Mouse (Mus musculus) liver, embryonic 14.5 days (tissue): ENCODE measurements around the gene Fars2. TPM values are rescaled to one million over a fixed set of nuclear protein-coding genes. Genes with fewer than 3 reads are reported as not detected.

Experiments used
- ATAC-seq: fragments of 200-750 bp; cut with Nextera tagmentation; 2 replicates; pipeline ENCODE4 v1.8.0; 2017; ENCODE audit warnings: moderate number of reproducible peaks, mild to moderate bottlenecking, moderate library complexity; ENCODE audit not compliant: insufficient read depth
- DNase-seq, 3 experiments: peaks; one replicate each; pipeline ENCODE4 v3.0.0-alpha.2; 2012 to 2013; ENCODE audit warnings: low read depth in 3 of 3, low spot score in 3 of 3
- H3K27ac ChIP-seq: fragments of 300-500 bp; sonication (generic); 2 replicates; pipeline ENCODE4 v1.5.1; 2014; ENCODE audit warnings: moderate library complexity, mild to moderate bottlenecking, control low read depth, inconsistent platforms
- H3K27me3 ChIP-seq: fragments of 300-500 bp; sonication (generic); 2 replicates; pipeline ENCODE4 v1.6.1; 2014; ENCODE audit warnings: mild to moderate bottlenecking, low read length, moderate library complexity; ENCODE audit not compliant: control insufficient read depth, insufficient read depth
- H3K36me3 ChIP-seq: fragments of 300-500 bp; sonication (generic); replicated peaks from 2 replicates; pipeline ENCODE4 v1.6.1; 2014; ENCODE audit warnings: low read depth; ENCODE audit not compliant: control insufficient read depth, insufficient read depth
- H3K4me1 ChIP-seq, 2 experiments: fragments of 200-500 bp in 1 of 2; fragments of 300-500 bp in 1 of 2; sonication (generic) in 1 of 2; replicated peaks; 2 replicates each; pipeline ENCODE4 v1.6.1; 2012 to 2014; ENCODE audit warnings: antibody characterized with exemption in 1 of 2, inconsistent platforms in 1 of 2, low read length in 1 of 2; ENCODE audit not compliant: control insufficient read depth in 2 of 2, insufficient read depth in 2 of 2
- H3K4me2 ChIP-seq: fragments of 300-500 bp; sonication (generic); 2 replicates; pipeline ENCODE4 v1.6.1; 2014; ENCODE audit warnings: low read depth, mild to moderate bottlenecking, control low read depth, moderate library complexity
- H3K4me3 ChIP-seq, 2 experiments: fragments of 200-500 bp in 1 of 2; fragments of 300-500 bp in 1 of 2; sonication (generic) in 1 of 2; 2 replicates each; pipeline ENCODE4 v1.5.1; 2012 to 2014; ENCODE audit warnings: low read depth in 2 of 2, low read length in 2 of 2, mild to moderate bottlenecking in 2 of 2, control low read depth in 1 of 2, inconsistent platforms in 1 of 2, moderate library complexity in 1 of 2; ENCODE audit not compliant: insufficient read depth in 1 of 2
- H3K9ac ChIP-seq: fragments of 300-500 bp; sonication (generic); replicated peaks from 2 replicates; pipeline ENCODE4 v1.6.1; 2014; ENCODE audit warnings: mild to moderate bottlenecking, control low read depth, moderate library complexity
- H3K9me3 ChIP-seq: fragments of 300-500 bp; sonication (generic); 2 replicates; pipeline ENCODE4 v1.6.1; 2016; ENCODE audit warnings: low read length, mixed read lengths; ENCODE audit not compliant: control insufficient read depth
- CTCF ChIP-seq: IDR thresholded peaks from 2 replicates; pipeline ENCODE4 v1.5.1; 2016; ENCODE audit warnings: antibody characterized with exemption, low read depth, control low read depth
- EP300 ChIP-seq: IDR thresholded peaks from 2 replicates; pipeline ENCODE4 v1.6.1; 2016; ENCODE audit warnings: antibody characterized with exemption, low read depth
- WGBS: fragments of 180-500 bp; shearing (Covaris S2); extraction: QIAGEN DNeasy Blood & Tissue Kit; methylation state at CpG from one replicate; pipeline ENCODE4 v1.1.7; 2014; ENCODE audit not compliant: insufficient replicate concordance; 5-methylcytosine and 5-hydroxymethylcytosine counted together
- polyA plus RNA-seq, 2 experiments: library from polyadenylated mRNA; depleted of rRNA in 1 of 2; stranded (reverse) in 1 of 2; unstranded in 1 of 2; fragments of >200 nt; fragmentation: Nextera tagmentation in 1 of 2; extraction: Ambion mirVana in 1 of 2; gene quantifications; 2 replicates each; pipeline versions ENCODE4 v1.2.1 to v1.2.3; 2012 to 2014

The Fars2 gene
- polyA plus RNA-seq, 2 experiments: 18.8 to 23.0 TPM

GRCm38 (mm10) chr13:36714101-36714500 is 596.9 kb downstream of the Fars2 start:
- 47% methylated on average over 2 of the region's 2 CpGs for WGBS
- Histone ChIP-seq H3K4me2 (no peak overlapping the region), H3K9ac (no peak overlapping the region), H3K27me3 (no peaks in the 10 kb centered on the region), H3K4me3 (no peak overlapping the region), H3K27ac (no peak overlapping the region), H3K4me1 (0 out of 4 replicates have a peak, but pooled peaks cover 0 to 2% of the 10 kb centered on the region in 2 experiments), H3K36me3 (no peaks in the 10 kb centered on the region), H3K9me3 (no peaks in the 10 kb centered on the region)
- ATAC-seq (no peak), DNase-seq (no peak)
- TF ChIP-seq CTCF (no peak), EP300 (no peak)

GRCm38 (mm10) chr13:36716708-36717107 is 599.5 kb downstream of the Fars2 start:
- H3K9me3 ChIP-seq: no peaks in the 10 kb centered on the region
- no peaks in the 10 kb centered on the region for H3K36me3 ChIP-seq
- ATAC-seq (no peak), DNase-seq (no peak)
- H3K4me3 ChIP-seq: no peak overlapping the region
- H3K27me3 ChIP-seq: peaks cover 3% of the 10 kb centered on the region
- WGBS: 42% methylated on average over 2 of the region's 2 CpGs
- H3K4me2 ChIP-seq: no peak overlapping the region
- H3K9ac ChIP-seq: no peak overlapping the region
- H3K27ac ChIP-seq: no peak overlapping the region
- TF ChIP-seq EP300: no peak
- TF ChIP-seq CTCF: no peak
- 0 out of 4 replicates have a peak, but pooled peaks cover 0 to 2% of the 10 kb centered on the region in 2 experiments for H3K4me1 ChIP-seq

DNA sequence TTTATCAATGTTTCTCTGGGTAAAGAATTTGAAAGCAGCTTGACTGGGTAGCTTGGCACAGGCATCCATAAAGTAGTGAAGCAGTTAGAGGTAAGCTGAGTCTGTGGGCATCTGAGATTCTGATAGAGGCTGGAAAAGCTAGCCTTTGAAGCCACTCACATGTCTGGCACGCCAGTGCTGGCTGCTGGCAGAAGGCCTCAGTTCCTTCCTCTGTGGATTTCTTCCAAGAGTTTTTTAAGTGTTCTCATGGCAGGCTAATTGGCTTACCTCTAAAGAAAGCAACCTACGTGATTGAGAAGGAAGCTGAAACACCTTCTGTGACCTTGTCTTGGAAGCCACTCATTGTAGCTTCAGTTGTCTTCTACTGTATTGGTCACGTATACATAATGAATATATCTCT is 600.2 kb downstream of the Fars2 start:
- DNase-seq (no peak), ATAC-seq (no peak)
- Histone ChIP-seq H3K9me3 (no peaks in the 10 kb centered on the region), H3K4me3 (no peak overlapping the region), H3K27ac (no peak overlapping the region), H3K36me3 (no peaks in the 10 kb centered on the region), H3K4me2 (no peak overlapping the region), H3K9ac (no peak overlapping the region), H3K27me3 (peaks cover 7% of the 10 kb centered on the region), H3K4me1 (0 out of 4 replicates have a peak, but pooled peaks cover 0 to 2% of the 10 kb centered on the region in 2 experiments)
- 37% methylated on average over 3 of the region's 3 CpGs for WGBS
- no peak for TF ChIP-seq CTCF
- TF ChIP-seq EP300: no peak

- Histone ChIP-seq H3K27me3 (peaks cover 35% of the 10 kb centered on the region), H3K9ac (no peak overlapping the region), H3K9me3 (no peaks in the 10 kb centered on the region), H3K36me3 (no peaks in the 10 kb centered on the region), H3K4me3 (no peak overlapping the region), H3K4me1 (no peaks in the 10 kb centered on the region), H3K27ac (no peak overlapping the region), H3K4me2 (no peak overlapping the region)
- DNase-seq (no peak), ATAC-seq (no peak)
- TF ChIP-seq EP300 (no peak), CTCF (no peak)
- 72% methylated on average over 5 of the region's 5 CpGs for WGBS
Observed at GRCm38 (mm10) chr13:36720297-36721017, 603.2 kb downstream of the Fars2 start.

DNA sequence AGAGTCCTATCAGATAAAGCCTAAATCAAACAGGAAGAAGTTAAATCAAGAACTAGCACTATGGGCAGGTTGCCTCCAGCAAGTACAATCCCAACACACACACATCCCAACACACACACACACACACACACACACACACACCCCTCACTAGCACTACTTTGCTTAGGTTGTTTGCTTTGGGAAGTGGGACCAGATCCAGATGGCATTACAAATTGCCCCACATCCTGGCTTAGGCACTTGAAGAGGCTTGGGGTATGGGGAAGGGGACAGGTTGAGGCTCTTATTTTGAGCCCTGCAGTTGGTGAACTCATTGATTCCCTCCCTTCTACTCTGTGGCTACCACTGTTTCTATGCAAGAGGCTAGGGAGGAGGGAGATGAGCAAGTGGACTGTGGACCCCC is 605.1 kb downstream of the Fars2 start:
- Histone ChIP-seq H3K9me3 (no peaks in the 10 kb centered on the region), H3K36me3 (no peaks in the 10 kb centered on the region), H3K4me3 (no peak overlapping the region), H3K9ac (no peak overlapping the region), H3K27ac (no peak overlapping the region), H3K4me2 (no peak overlapping the region), H3K4me1 (no peaks in the 10 kb centered on the region), H3K27me3 (peaks cover 54% of the 10 kb centered on the region)
- ATAC-seq (no peak), DNase-seq (no peak)
- TF ChIP-seq CTCF: no peak
- no peak for TF ChIP-seq EP300
